Mouse (Mus musculus) adrenal gland, adult 10 weeks (tissue): ENCODE data around the gene C1rb. TPM values are rescaled to one million over a fixed set of nuclear protein-coding genes. Genes with fewer than 3 reads are reported as not detected.

ENCODE experiments used
- polyA plus RNA-seq: library from polyadenylated mRNA; stranded (reverse); fragments of 350-450 nt; fragmentation: Illumina TruSeq; extraction: RNeasy Lipid Tissue Mini Kit (QIAGEN cat#74804); gene quantifications from one replicate; pipeline ENCODE4 v1.2.3, GENCODE M21; 2014; ENCODE audit warnings: low read depth, low replicate concordance

Gene C1rb
- 0.29 TPM for polyA plus RNA-seq

GRCm38 (mm10) chr6:124570026-124570425 is at the start of gene C1rb:
Gene C1rb (plus strand): TSS chr6:124570294.

GRCm38 (mm10) chr6:124542284-124542683 is 27.8 kb upstream of the C1rb start, which contains the start of gene C1s1:
Gene C1s1 (minus strand): TSS chr6:124542359.

Other genes starting within 250 kb of the C1rb start
- gene Pex5, start 155.2 kb upstream of the C1rb start, polyA plus RNA-seq, result 14.2 TPM
- 1.3 TPM for gene Clstn3, start 105.5 kb upstream of the C1rb start, polyA plus RNA-seq
- 7.9 TPM for gene C1rl, start 77.2 kb upstream of the C1rb start, polyA plus RNA-seq
- 19.7 TPM for gene C1ra, start 57.9 kb upstream of the C1rb start, polyA plus RNA-seq
- 62.6 TPM for gene C1s1, start 27.9 kb upstream of the C1rb start, polyA plus RNA-seq
- 0.29 TPM for gene C1s2, start 65.8 kb downstream of the C1rb start, polyA plus RNA-seq
- gene Lpcat3, start 92.7 kb downstream of the C1rb start, polyA plus RNA-seq, result 56.7 TPM
- 16.4 TPM for gene Emg1, start 141.9 kb downstream of the C1rb start, polyA plus RNA-seq
- gene Phb2, start 142.0 kb downstream of the C1rb start, polyA plus RNA-seq, result 35.9 TPM
- 1.5 TPM for gene Ptpn6, start 168.4 kb downstream of the C1rb start, polyA plus RNA-seq
- gene Grcc10, start 171.1 kb downstream of the C1rb start, polyA plus RNA-seq, result 4.3 TPM
- gene Gm45234, start 185.7 kb downstream of the C1rb start, polyA plus RNA-seq, result not detected
- gene Atn1, start 186.2 kb downstream of the C1rb start, polyA plus RNA-seq, result 1.3 TPM
- gene Eno2, start 199.4 kb downstream of the C1rb start, polyA plus RNA-seq, result 2.2 TPM
- not detected for gene Lrrc23, start 209.4 kb downstream of the C1rb start, polyA plus RNA-seq
- gene Spsb2, start 238.4 kb downstream of the C1rb start, polyA plus RNA-seq, result not detected
- gene Tpi1, start 244.0 kb downstream of the C1rb start, polyA plus RNA-seq, result 34.6 TPM